Mouse (Mus musculus): ENCODE measurements around the gene Dtd1.
"Not testable (repeated sequence)": the region's sequence is repeated elsewhere in the genome, so short reads cannot be mapped to it uniquely, and the experiment has no call there.

Gene Dtd1

GRCm38 (mm10) chr2:144599831-144600687, at the start of gene Dtd1:
Gene Dtd1, plus strand, starts transcription at chr2:144599897.
- peak; percentile 90 for DNase-seq (ENCODE audit: low spot score)

- DNase-seq (ENCODE audit: low spot score), result peak; percentile 75
Measured at GRCm38 (mm10) chr2:144550529-144550928, 49.2 kb upstream of the Dtd1 start, which contains the start of gene Rbbp9. Gene Rbbp9, minus strand, starts transcription at chr2:144550869.

- no peak for DNase-seq (ENCODE audit: low spot score)
Measured at GRCm38 (mm10) chr2:144553905-144554304, 45.8 kb upstream of the Dtd1 start.

- no peak for DNase-seq (ENCODE audit: low spot score)
Measured at GRCm38 (mm10) chr2:144555286-144555819, 44.3 kb upstream of the Dtd1 start.

DNA sequence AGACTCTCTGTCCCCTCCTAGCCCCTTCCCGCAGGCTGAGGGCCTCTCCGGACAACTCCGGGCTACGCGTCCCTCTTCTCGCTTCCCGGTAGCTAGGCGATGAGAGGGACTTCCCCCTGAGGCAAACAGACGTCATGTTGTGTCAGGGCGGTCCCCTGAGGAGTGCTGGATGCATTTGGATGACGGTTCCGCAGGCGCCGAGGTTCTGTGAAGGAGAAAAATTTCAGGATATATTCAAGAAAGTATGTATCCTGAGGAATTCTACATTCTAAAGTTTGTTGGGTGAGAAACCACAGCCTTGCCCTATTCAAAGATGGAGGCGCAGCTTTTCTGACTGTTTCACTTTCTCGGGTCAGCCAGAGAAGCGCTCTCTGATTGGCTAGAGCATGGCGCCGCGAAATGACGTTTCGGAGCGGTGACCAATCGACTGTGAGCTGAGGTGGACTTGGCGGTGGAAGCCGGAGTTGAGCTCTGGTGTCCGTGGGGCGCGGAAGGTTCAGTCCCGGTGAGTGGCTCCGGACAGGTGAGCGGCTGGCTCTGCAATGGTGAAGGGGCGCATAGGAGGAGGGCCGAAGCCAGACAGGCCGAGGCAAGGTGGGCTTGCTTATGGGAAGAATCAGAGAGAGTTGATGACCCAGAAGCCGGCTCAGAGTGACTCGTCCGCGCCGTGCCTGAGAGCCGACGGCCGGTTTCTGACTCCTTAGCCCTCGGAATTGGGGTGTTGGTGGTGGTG, 43.7 kb upstream of the Dtd1 start, which contains the start of gene Sec23b:
Gene Sec23b, plus strand, starts transcription at position 410 of the 733 bp plus-strand sequence.
- DNase-seq (ENCODE audit: low spot score), result peak; percentile 97

DNA sequence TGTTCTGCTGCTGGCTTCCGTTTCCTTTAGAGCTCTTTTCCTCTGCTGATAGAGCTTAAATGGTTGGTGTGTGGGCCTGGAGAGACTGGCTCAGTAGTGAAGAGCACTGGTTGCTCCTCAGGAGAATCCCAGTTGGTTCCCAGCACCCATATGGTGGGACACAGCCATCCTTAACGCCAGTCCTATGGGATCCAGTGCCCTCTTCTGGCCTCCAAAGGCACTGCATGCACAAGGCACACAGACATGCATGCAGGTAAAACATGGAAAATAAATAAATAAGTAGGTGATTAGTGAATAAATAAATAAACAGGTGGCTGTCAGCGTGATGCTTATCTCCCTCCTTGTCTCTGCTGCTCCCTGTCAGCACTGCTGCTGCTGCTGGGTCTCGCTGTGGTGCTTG, 11.0 kb upstream of the Dtd1 start:
- no peak for DNase-seq (ENCODE audit: low spot score)

- not testable (repeated sequence) for DNase-seq (ENCODE audit: low spot score)
Measured at GRCm38 (mm10) chr2:144593036-144593435, 6.7 kb upstream of the Dtd1 start.

DNA sequence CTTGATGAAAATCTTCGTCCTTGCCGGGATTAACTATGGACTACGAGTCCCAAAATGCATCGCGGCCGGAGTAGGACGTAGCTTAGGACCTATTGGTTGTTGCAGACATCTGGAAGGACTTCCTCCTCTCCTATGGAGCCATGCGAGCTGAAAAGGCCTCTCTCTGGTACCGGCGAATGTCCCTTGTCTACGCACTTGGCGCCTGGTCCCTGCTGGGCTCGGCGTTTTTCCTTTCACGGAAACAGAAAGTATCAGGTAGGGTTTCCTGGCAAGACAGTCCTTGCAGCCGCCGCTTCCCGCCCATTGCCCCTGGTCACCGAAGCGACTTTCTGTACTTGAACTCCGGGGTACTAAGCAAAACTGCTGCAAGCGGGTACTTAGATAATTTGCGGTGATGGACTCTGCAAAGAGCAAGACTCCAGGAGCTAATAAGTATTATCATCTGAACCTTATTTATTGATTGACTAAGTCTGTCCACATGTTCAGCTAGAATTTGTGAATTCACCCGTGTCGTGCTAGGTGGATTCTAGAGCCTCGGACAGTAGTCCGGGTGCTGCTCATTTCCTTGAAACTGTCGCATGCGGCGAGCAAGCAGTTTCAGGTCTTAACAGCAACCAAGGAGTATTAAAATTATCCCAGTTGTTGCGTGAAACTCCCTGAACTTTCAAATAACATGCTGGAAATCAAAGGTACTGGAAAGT, 5.6 kb upstream of the Dtd1 start, which contains the start of gene Smim26:
Gene Smim26, plus strand, starts transcription at position 104 of the 701 bp plus-strand sequence.
- peak; percentile 83 for DNase-seq (ENCODE audit: low spot score)

DNA sequence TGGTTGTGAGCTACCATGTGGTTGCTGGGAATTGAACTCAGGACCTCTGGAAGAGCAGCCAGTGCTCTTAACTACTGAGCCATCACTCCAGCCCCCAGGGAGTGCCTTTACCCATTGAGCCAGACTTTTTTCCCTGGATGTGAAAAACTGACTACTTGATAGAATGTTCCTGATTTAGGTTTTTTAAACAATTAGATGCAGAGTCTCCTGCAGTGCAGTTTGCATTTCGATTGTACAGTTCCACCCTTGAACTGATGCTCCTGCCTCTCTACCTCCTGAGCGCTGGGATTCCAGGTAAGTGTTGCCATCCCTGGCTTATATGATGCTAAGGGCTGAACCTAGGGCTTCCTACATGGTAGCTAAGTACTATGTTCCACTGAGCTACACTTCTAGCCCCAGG, 1.7 kb upstream of the Dtd1 start:
- no peak for DNase-seq (ENCODE audit: low spot score)

DNA sequence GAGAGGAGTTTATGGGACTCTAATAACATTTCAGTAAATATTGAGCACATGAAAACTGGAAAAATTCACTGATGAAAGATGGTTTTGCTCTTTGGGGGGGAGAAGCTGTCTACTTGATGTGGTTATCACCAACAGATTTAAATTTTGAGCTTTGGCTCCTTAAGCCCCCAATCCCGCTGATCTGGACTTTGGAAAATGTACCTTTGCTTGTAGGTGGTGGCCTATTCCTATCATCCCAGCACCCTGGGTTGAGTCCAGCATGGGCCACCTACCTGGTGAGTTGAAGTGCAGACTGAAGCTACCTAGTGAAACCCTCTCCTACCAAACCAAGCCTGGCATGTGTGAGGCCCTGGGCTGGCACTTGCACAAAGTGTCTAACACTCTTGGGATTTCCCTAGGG, 1.9 kb downstream of the Dtd1 start:
- DNase-seq (ENCODE audit: low spot score), result no peak

- DNase-seq (ENCODE audit: low spot score), result no peak
Measured at GRCm38 (mm10) chr2:144613956-144614355, 14.3 kb downstream of the Dtd1 start.

- DNase-seq (ENCODE audit: low spot score), result no peak
Measured at GRCm38 (mm10) chr2:144617074-144617874, 17.6 kb downstream of the Dtd1 start.

DNA sequence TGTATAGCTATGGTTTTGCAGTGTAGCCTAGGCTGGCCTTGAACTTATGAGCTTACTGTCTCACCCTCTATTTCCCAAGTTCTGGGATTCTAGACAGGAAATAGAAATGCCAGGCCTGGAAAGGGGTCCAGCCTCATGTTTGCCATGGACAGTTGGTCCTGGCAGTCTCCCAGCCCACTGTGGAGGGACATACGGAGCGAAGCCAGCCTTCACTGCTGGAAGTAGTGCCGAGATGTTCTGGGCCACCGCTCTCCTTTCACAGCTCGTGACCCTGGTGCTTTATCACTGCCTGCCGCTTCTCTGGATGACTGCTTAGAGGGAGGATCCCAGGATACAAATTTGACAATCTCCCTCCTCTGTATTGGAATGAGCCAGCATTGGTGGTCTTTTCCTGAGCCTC, 21.8 kb downstream of the Dtd1 start:
- no peak for DNase-seq (ENCODE audit: low spot score)

DNA sequence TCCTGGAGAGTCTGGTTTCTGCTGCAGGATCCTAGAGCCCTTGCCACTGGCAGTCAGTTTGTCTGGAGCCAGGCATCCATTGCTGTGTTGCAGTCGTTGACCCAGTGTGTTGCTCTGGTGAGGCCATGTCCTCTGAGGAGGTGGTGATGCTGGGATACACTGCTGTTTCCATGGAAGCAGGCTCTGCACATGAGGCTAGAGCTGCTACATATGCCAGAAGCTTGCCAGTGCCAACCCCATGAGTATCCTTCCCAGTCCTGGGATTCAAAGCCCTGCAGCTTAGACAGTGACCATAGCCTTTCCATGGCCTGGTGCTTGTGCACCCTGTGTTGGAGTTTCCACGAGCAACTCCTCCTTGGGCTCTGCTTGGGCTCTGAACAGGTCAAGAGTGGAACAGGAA, 33.9 kb downstream of the Dtd1 start:
- DNase-seq (ENCODE audit: low spot score), result no peak

GRCm38 (mm10) chr2:144634231-144634630, 34.5 kb downstream of the Dtd1 start:
- DNase-seq (ENCODE audit: low spot score), result no peak

- DNase-seq (ENCODE audit: low spot score), result no peak
Measured at GRCm38 (mm10) chr2:144634729-144635128, 35.0 kb downstream of the Dtd1 start.

- DNase-seq (ENCODE audit: low spot score), result peak; percentile 73
Measured at GRCm38 (mm10) chr2:144635644-144636320, 36.1 kb downstream of the Dtd1 start.

DNA sequence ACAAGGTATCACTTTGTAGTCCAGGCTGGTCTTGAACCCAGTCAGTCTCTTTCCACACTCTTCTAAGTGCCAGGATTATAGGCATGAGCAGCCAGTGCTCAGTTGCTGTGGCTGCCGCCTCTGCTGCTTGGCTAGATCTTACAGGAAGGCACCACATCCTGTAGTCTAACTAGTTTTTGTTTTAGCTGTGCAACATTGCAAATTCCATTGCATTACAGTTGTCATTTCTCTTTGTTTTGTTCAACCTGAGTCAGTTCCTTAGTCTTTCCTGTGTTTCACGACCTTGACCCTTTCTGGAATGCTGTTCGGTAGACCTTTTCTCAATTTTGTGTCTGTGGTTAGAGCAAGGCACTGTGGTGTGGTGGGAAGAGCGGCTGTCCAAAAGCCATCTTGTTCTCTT, 37.5 kb downstream of the Dtd1 start:
- no peak for DNase-seq (ENCODE audit: low spot score)

DNA sequence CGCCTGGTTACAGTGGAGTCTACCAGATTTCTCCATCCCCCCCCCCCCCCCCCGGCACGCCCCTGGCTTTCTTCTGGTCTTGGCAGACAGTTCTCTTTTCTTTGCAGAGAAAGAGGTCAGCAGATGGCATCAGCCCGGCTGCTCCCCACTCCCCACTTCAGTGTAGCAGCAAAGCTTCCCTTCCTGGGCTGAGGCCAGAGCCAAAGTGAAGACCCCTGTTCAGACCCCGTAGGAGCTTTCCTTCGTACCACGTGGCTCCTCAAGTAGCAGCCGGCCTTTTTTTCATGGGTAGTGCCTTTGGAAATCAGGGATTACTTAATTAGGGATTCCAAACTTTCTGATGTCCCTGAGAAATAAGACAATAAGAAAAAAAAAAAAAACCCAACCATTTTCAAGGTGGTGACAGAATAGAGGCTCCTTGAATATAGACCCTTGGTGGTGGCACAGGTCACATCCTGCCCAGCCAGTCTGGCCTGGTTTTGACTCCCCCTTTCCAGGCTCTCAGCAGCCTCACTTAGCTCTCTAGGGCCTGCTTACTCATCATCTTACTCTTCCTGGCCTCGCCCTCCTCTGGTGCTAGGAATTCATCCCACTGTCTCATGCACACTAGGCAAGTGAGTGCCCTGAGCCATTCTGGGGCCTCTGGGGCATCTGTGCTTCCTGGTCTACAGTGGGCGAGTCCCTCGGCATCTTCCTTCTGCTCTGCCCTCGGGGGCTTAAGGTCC, 38.1 kb downstream of the Dtd1 start:
- DNase-seq (ENCODE audit: low spot score), result no peak

DNA sequence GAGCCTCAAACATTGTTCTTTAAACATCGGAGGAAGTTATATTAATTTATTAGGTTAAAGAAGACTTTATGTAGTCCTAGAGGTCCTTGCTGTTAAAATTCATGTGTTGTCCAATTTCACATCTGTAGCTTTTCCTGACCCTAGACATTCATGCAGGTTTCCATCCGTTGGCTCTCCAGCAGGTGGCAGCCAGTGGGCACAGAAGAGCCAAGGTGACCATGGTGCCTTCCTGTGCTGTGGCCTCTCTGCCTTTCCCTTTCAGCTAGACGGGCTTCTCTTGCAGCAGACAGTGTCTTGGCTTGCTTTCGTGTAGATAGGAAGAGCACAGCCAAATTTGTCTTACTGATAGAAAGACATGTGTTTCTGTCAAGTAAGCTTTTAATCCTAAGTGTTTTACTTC, 39.0 kb downstream of the Dtd1 start:
- no peak for DNase-seq (ENCODE audit: low spot score)
